Mouse (Mus musculus): ENCODE data around the gene Nanos3. TPM values are rescaled to one million over a fixed set of nuclear protein-coding genes. Genes with fewer than 3 reads are reported as not detected.
A peak's percentile ranks its signal among the peaks of the same experiment; 100 is the strongest.

Nanos3 gene
- total RNA-seq, 2 experiments from 2014 or later = not detected

DNA sequence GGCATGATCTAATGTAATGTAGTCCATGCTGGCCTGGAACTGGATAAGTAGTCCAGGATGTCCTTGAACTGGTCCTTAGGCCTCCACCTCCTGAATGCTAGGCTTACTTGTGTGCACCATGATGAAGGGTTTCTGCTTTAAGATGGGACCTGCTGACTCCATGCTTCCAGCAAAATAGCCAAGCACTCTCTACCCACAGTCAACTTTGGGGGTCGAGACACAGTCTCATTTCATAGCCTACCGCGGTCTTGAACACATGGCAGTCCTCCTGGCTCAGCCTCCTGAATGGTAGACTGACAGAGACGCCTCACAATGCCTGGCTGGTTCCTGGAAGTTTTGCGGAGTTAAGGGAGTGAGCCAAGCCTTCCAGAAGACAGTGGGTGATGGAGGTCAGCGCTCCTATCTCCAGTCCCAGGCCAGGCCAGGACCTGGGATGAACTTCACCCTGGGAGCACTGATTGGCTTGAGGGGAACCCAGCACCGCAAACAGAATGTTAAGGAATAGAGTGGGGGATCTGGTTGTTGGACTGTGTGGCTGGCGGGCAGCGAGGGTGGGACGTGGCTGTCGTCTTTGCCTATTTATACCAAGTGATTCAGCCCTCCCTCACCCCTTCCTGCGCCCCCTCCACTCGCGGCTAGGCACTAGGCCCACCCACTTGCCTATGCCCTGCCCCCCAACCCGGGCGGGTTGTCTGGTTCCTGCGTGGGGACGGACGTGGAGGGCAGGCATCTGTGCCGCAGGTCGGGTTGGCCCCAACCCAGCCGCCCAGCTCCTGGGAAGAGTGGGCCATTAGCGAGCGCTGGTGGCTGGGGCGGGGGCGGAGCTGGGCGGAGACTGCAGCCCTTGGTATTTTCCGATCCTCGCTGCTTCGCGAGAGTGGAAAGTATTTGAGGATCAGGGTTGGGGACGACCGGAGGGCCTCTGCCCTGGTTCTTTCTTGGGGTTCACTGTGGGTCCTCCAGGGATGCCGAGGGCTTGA, 18.2 kb upstream of the Nanos3 start:
- no peak for ATAC-seq (replicated peaks; ENCODE audit: low FRiP score, poor library complexity, severe bottlenecking)

DNA sequence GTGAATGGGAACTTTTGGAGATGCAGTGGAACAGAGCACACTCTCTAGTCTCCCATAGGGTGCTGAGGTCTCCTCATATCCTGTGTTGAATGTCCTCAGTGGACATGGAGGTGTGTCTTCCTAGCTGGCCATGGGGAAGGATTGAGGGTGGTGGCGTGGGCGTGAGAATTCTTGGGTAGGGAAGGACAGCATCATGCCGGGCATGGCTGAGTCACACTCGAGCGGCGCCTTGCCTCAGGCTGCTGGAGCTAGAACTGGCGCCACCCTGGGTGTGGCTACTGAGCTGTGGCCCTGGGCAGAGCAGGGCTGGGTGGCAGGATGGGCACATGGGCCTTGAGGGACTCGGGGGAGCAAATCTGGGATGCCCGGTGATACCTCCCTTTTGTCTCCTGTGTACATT, 17.4 kb upstream of the Nanos3 start:
- ATAC-seq (replicated peaks; ENCODE audit: low FRiP score, poor library complexity, severe bottlenecking) = no peak

GRCm38 (mm10) chr8:84201545-84202245, 16.7 kb upstream of the Nanos3 start:
- ATAC-seq (replicated peaks; ENCODE audit: low FRiP score, poor library complexity, severe bottlenecking) = no peak

- no peak for ATAC-seq (replicated peaks; ENCODE audit: low FRiP score, poor library complexity, severe bottlenecking)
These were observed 15.9 kb upstream of the Nanos3 start for GRCm38 (mm10) chr8:84200652-84201544.

DNA sequence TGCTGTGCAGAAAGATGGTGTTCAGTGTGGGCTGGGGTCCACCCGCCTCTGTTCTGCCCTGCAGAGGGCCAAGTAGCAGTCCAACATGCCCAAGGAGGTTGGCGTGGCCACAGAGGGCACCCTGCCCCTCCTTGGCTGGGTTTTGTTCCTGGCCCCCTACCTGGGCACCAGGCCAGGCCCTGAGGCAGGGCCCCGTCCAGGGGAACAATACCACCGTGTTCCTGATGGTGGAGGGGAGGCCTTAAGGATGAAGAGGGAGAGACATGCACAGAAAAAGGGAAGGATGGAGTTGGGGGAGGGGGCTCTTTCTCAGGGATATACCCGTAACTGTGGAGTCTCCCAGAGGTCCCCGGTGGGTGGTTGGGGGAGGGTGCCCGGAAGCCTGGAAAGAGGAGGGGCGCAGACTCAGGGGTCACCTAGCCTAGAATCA, 15.1 kb upstream of the Nanos3 start:
- ATAC-seq (replicated peaks; ENCODE audit: low FRiP score, poor library complexity, severe bottlenecking) = no peak

DNA sequence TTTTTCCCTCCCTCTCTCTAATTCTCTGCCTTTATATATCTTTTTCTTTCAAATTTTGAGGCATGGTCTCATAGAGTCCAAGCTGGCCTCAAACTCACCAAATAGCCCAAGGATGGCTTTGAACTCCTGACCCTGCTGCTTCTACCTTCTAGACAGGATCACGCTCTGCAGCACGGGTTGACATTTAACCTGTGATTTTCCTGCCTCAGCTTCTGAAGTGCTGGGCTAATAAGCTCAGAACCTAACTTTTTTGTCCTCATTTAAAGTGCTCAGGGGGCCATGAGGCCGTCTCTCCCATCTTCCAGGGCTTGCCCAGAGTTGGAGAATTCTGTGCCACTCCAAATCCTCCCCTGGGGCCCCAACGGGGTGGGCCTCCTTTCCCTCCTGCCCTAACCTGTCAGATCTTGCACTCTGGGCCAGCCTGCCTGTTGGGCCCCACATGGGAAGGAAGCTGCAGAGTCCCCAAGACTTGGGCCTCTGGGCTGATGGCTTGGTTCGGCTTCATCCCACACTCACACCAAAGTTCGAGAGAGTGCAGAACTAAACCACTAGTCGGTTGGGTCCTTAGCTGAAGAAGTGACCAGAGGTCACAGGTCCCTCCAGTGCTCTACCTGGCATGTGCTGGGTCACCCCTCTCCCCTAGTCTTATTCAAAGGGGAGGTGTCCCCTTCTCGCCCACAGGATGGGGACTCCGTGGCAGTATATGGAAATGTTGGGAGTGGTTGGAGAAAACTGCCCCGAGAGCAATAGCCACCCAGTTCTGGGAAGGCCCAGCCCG, 14.5 kb upstream of the Nanos3 start:
- ATAC-seq (replicated peaks; ENCODE audit: low FRiP score, poor library complexity, severe bottlenecking) = no peak

DNA sequence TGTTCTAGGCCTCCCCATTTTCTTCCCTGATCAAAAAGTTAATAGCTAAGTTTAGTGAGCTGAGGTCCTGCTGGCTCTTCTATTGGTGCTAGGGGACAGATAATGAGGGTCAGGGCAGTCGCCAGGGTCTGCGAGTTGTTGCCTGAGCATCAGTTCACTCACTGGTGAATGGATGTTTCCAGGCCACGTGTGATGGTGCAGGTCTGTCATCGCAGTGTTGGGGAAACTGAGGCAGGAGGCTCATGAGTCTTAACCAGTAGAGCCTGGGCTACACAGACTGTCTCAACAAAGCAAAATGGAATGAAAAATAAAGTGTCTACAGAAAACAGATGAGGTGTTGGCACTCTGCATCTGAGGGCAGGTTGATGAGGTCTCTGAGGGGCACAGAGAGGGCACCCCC, 13.9 kb upstream of the Nanos3 start:
- ATAC-seq (replicated peaks; ENCODE audit: low FRiP score, poor library complexity, severe bottlenecking) = no peak

DNA sequence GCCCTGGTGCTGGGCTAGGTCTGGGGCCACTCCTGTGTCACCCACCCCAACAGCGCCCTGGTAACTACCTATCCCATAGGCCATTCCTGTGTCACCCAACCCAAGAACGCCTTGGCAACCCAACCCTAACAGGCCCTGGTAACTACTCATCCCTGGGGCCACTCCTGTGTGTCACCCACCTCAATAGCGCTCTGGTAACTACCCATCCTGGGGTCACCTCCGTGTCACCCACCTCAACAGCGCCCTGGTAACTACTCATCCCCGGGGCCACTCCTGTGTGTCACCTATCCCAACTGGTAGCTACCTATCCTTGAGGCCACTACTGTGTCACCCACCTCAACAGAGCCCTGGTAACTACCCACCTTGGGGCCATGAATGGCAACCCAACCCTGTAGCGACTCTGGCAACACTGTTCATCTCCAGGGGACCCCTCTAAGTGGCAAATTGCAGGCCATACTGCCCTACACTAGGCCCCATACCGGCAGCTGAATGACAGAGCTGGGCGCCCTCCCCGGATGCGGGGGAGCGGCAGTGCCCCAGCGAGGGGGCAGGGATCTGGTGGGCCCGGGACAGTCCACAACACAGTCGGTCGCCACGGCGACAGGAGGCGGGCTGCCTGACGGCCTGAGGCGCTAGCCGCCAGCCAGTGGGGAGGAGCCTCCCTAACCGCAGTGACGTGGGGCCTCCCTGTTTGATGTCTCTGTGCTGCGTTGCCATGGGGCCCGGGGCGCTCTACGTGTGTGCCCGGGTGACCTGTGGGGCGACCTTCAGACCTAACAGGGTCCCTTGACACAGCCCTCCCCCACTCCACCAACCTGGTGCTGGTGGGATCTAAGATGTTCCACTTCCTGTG, 13.1 kb upstream of the Nanos3 start:
- peak; percentile 80 for ATAC-seq (replicated peaks; ENCODE audit: low FRiP score, poor library complexity, severe bottlenecking)

- ATAC-seq (replicated peaks; ENCODE audit: low FRiP score, poor library complexity, severe bottlenecking) = no peak
These were observed 12.3 kb upstream of the Nanos3 start for GRCm38 (mm10) chr8:84197141-84197921.

- ATAC-seq (replicated peaks; ENCODE audit: low FRiP score, poor library complexity, severe bottlenecking) = no peak
These were observed 9.3 kb upstream of the Nanos3 start for GRCm38 (mm10) chr8:84194224-84194743.

DNA sequence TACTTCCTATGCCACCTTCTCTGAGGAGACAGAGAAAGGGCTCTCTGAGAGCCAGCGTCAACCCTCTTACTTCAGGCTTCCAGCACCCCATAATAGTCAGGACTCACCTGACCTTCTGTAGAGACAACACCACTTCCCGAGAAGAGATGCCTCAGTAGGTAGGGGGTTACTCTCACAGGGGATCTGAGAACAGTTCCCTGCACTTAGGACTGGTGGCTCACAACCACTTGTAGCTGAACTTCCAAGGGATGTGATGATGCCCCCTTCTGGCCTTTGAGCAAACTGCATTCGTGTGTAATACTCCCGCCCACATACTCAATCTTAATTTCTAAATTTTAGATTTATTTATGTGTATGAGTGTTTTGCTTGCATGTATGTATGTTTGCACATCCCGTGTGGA, 8.5 kb upstream of the Nanos3 start:
- ATAC-seq (replicated peaks; ENCODE audit: low FRiP score, poor library complexity, severe bottlenecking) = no peak

GRCm38 (mm10) chr8:84193161-84193560, 8.1 kb upstream of the Nanos3 start:
- ATAC-seq (replicated peaks; ENCODE audit: low FRiP score, poor library complexity, severe bottlenecking) = no peak

DNA sequence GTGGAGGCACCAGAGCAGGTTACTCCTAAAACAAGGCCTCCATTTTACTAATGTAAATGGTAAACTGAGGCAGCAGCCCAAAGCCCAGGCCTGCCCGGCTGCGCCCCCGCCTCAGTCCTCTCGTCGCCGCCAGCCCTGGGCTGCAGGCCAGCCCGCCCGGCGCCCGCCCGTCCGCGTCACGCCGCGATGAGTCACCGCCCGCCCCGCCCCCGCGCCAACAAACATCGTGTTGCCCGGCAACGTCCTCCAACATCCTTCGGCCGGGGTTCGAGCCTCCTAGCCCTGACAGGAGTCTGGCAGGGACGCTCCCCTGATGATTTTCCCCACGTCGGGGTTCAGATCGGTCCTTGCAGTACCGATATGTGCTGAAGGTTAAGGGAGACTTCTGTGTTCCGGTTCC, 7.5 kb upstream of the Nanos3 start:
- peak; percentile 86 for ATAC-seq (replicated peaks; ENCODE audit: low FRiP score, poor library complexity, severe bottlenecking)

DNA sequence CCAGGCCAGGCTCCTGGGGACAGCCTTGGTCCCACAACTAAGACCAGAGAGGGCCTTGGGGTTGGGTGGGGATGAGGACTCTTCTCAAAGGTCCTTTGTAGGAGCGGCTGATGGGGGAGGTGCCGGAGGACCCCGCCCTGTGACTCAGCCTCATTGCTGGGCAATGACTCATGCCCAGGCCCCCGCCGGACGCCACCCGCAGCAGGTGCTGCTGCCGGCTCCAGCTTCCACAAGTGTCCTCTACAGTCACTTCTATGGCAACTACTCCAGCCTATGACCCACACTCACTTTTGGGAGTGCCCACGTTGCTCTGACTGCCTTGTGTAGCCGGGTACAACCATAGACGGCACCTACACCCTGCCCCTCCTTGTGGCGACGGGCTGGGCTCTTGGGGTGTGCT, 7.0 kb upstream of the Nanos3 start:
- peak; percentile 93 for ATAC-seq (replicated peaks; ENCODE audit: low FRiP score, poor library complexity, severe bottlenecking)

DNA sequence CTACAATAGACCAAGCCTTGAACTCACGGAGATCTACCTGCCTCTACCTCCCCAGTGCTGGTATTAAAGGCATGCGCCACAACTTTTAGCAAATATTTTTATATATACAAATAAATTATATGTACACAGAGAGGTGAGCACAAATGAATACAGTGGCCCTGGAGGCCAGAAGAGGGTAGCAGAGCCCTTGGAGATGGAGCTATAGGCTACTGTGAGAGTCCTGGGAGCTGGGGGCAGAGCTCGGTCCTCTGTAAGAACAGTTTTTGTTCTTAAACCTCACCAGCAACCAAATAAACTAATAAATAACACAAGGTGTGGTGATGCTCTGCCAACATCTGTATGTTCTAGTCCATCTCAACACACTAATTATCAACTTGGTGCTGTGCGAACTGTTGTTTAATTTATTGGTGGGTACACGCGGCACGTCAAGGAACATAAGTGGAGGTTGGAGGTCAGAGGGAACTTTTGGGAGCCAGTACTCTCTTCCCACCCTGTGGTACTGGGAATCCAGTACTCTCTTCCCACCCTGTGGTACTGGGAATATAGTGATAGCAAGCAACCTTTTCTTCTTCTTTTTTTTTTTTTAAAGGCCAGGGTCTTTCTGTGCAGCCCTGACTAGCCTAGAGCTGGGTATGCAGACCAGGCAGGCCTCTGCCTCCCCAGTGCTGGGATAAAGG, 5.3 kb upstream of the Nanos3 start:
- no peak for ATAC-seq (replicated peaks; ENCODE audit: low FRiP score, poor library complexity, severe bottlenecking)

GRCm38 (mm10) chr8:84189603-84190002, 4.6 kb upstream of the Nanos3 start:
- ATAC-seq (replicated peaks; ENCODE audit: low FRiP score, poor library complexity, severe bottlenecking) = no peak

GRCm38 (mm10) chr8:84188671-84189070, 3.7 kb upstream of the Nanos3 start:
- ATAC-seq (replicated peaks; ENCODE audit: low FRiP score, poor library complexity, severe bottlenecking) = no peak
